Mouse (Mus musculus) stomach, embryonic 14.5 days (tissue): ENCODE measurements around the gene Mthfsl. TPM values are rescaled to one million over a fixed set of nuclear protein-coding genes. Genes with fewer than 3 reads are reported as not detected.
"Not testable (repeated sequence)": the region's sequence is repeated elsewhere in the genome, so short reads cannot be mapped to it uniquely, and the experiment has no call there.

Source experiments
- ATAC-seq: fragments of 200-750 bp; cut with Nextera tagmentation; 2 replicates; pipeline ENCODE4 v1.8.0; 2017; ENCODE audit warnings: low read depth, moderate TSS enrichment; ENCODE audit not compliant: insufficient number of reproducible peaks, insufficient read depth, low FRiP score
- H3K27ac ChIP-seq: fragments of 300-500 bp; sonication (generic); 2 replicates; pipeline ENCODE4 v1.5.1; 2014; ENCODE audit warnings: mild to moderate bottlenecking, low read length, moderate library complexity, mixed read lengths
- H3K27me3 ChIP-seq: fragments of 300-500 bp; sonication (generic); 2 replicates; pipeline ENCODE4 v1.6.1; 2014; ENCODE audit warnings: low read length, control low read depth, mixed read lengths; ENCODE audit not compliant: control insufficient read depth, insufficient read depth
- H3K36me3 ChIP-seq: fragments of 300-500 bp; sonication (generic); 2 replicates; pipeline ENCODE4 v1.6.1; 2014; ENCODE audit warnings: mild to moderate bottlenecking, control low read depth, low read length, moderate library complexity, mixed read lengths; ENCODE audit not compliant: control insufficient read depth, insufficient read depth
- H3K4me1 ChIP-seq: fragments of 300-500 bp; sonication (generic); 2 replicates; pipeline ENCODE4 v1.6.1; 2014; ENCODE audit warnings: low read length, control low read depth, mixed read lengths; ENCODE audit not compliant: control insufficient read depth, insufficient read depth
- H3K4me2 ChIP-seq: fragments of 300-500 bp; sonication (generic); replicated peaks from 2 replicates; pipeline ENCODE4 v1.6.1; 2014; ENCODE audit warnings: low read depth, low read length, control low read depth
- H3K4me3 ChIP-seq: fragments of 300-500 bp; sonication (generic); 2 replicates; pipeline ENCODE4 v1.5.1; 2014; ENCODE audit warnings: low read depth, low read length, control low read depth
- H3K9ac ChIP-seq: fragments of 300-500 bp; sonication (generic); replicated peaks from 2 replicates; pipeline ENCODE4 v1.6.1; 2014; ENCODE audit warnings: low read depth, mild to moderate bottlenecking, control low read depth, low read length, moderate library complexity, mixed read lengths
- H3K9me3 ChIP-seq: fragments of 300-500 bp; sonication (generic); 2 replicates; pipeline ENCODE4 v1.6.1; 2016; ENCODE audit warnings: low read depth, low read length, control low read depth; ENCODE audit not compliant: control insufficient read depth
- WGBS: fragments of 180-500 bp; shearing (Covaris S2); extraction: QIAGEN DNeasy Blood & Tissue Kit; methylation state at CpG from one replicate; pipeline ENCODE4 v1.1.7; 2014; 5-methylcytosine and 5-hydroxymethylcytosine counted together
- polyA plus RNA-seq: library from polyadenylated mRNA; unstranded; fragments of >200 nt; fragmentation: Nextera tagmentation; extraction: Ambion mirVana; gene quantifications from 2 replicates; pipeline ENCODE4 v1.2.1, GENCODE M21; 2014

The Mthfsl gene
- polyA plus RNA-seq, 1 experiment from 2014 or later, result 45.8 TPM

DNA sequence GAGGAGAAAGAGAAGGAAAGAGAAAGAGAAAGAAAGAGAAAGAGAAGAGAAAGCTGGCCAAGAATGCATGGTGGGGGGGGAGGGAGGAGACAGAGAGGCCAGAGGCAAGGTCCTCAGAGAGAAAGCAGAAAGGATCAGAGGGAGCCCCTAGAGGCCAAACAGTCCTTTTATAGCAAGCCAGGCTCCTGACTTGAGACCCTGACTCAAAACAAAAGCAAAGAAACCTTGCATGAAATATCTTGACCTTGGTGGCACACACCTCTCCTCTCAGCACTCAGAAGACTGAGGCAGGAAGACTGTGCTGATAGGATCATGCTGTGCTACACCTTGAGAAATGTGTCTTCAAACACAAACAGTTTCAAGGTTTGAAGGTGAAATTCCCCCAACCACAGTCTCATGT is 1.5 kb upstream of the Mthfsl start:
- not testable (repeated sequence) for H3K9ac ChIP-seq, ATAC-seq, H3K27me3 ChIP-seq

DNA sequence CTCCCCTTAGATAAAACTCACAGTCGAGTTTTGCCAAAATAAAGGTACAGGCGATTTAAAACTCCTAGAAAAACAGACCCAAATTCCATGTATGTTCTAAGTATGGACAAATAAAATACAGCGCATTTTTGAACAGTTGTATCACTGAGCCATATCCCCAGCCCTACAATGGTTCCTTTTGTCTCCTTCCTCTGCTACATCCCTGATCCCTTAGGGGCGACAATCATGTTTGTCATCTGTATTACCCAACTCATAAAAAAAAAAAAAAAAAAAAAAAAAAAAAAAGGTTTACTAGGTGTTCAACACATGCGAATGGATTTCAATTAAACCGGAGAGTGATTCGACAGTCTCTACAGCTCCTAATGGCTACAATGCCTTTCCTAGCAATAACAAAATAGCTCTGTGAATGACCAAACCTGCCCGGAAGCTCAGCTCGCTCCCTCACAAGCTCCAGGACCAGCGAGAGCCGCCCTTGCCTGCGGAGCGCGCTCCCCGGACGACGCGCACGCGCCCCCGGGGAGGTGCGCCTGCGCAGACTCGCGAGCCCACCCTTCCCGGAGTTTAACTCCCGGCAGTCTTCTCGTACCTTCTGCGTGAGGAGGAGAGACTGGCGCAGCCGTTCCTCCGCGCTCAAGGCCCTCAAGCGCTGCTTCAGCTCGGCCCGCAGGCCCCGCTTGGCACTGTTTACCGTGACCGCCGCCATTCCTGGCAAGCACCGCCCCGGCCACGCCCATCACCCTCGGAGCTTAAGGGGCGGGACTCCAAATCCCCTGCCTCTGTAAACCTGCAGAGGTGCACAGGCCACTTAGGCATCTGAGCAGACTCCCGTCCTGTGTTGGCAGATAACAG is 799 bp downstream of the Mthfsl start:
- peak overlapping the region; percentile 22; the same call in 1 of the 2 replicates for H3K4me3 ChIP-seq
- not testable (repeated sequence) for H3K9ac ChIP-seq, H3K27ac ChIP-seq, H3K4me1 ChIP-seq, H3K36me3 ChIP-seq, H3K27me3 ChIP-seq, H3K9me3 ChIP-seq
- 5% methylated on average over 15 of the region's 46 CpGs for WGBS
- peak; percentile 96 for ATAC-seq
- H3K4me2 ChIP-seq, result peak overlapping the region; percentile 42

More for the DNA sequence above, 1.5 kb upstream of the Mthfsl start:
- not testable (repeated sequence) for H3K9me3 ChIP-seq, H3K27ac ChIP-seq, H3K4me3 ChIP-seq, H3K4me1 ChIP-seq, H3K4me2 ChIP-seq, H3K36me3 ChIP-seq

DNA sequence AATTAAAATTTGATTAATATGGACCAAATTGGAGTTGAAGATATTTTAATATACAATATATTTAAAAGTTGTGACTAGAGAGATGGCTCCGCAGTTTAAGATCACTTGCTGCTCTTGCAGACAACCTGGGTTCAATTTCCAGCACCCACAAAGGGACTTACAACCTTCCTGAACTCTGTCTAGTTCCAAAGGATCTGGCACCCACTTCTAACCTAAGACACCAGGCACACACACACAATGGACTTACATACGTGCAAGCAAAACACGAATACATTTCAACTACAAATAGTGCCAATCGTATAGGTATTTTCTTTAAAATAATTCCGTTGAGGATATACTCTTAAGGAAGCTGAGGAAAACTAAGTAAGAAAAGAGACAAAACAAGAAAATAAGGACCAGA is 1.5 kb downstream of the Mthfsl start:
- H3K27ac ChIP-seq, H3K27me3 ChIP-seq, ATAC-seq, H3K36me3 ChIP-seq, H3K4me1 ChIP-seq, H3K9ac ChIP-seq, H3K9me3 ChIP-seq: not testable (repeated sequence)
- 82% methylated on average over 5 of the region's 5 CpGs for WGBS
- H3K4me3 ChIP-seq, result peak overlapping the region; percentile 22; the same call in 1 of the 2 replicates
- peak overlapping the region; percentile 42 for H3K4me2 ChIP-seq

DNA sequence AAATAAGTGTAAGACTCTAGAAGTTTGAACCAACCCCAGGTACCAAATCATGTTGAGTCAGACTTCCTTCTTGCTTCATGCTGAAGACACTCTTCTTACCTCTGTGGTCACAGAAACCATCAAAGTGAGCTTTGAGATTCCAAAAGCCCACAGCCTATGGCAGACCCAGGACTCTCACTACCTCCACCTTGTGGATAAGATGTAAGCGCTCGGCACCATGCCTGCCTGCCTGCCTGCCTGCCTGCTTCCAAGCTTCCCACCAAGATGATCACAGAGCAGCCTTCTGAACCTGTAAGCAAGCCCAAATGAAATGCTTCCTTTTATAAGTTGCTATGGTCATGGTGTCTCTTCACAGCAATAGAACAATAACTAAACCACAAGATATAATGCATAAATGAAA is 2.0 kb downstream of the Mthfsl start:
- ATAC-seq, H3K27ac ChIP-seq: not testable (repeated sequence)
- WGBS, result 29% methylated on average over 2 of the region's 2 CpGs

DNA sequence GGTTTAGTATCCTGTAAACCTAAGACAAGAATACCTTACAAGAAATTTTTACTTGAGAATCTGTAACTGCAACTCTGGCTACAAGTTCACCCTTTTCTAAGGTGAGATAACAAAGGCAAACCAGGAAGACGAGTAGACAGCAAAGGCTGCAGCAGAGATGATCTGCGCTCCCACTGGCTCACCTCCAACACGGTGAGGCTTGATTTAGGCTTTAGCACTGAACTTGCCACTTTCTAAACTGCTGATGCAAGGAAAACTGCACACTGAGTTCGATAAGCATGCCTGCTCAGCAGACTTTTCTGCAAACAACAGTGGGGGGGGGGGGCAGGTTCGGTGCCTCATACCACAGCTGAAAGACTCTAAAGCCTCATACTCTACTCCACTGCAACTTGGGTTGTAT is 5.6 kb downstream of the Mthfsl start:
- H3K9me3 ChIP-seq, H3K27me3 ChIP-seq, H3K36me3 ChIP-seq, H3K9ac ChIP-seq, H3K27ac ChIP-seq, ATAC-seq, H3K4me2 ChIP-seq, H3K4me3 ChIP-seq, H3K4me1 ChIP-seq: not testable (repeated sequence)
- 75% methylated on average over 5 of the region's 5 CpGs for whole genome bisulfite sequencing

More for the DNA sequence above, 2.0 kb downstream of the Mthfsl start:
- H3K36me3 ChIP-seq, H3K4me2 ChIP-seq, H3K9ac ChIP-seq, H3K9me3 ChIP-seq, H3K4me1 ChIP-seq, H3K4me3 ChIP-seq, H3K27me3 ChIP-seq: not testable (repeated sequence)

DNA sequence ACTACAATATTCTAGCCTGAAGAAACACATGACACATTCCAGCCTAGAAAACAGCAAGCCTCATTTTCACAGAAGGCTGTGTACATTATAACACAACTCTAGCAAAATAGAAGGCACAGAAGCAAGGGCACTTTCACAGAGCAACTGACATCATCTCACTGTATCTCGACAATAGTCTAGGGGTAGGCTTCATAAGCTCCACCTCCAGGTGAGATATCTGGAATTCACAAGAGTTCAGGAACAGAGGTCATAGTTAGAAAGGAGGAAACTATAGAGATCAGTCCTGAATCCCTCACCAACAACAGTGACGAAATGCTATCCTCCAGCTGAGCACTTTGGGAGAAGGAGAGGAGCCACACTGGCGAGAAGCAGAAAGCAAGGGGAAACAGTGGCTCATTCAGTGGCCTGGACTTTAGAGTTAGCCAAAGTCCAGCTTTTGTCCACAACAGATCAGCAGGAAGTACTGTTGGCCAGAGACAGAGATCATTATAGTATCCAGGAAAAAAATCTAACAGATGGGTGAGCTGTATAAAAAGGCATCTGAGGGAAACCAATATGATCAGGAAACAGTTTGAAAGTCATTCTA is 7.8 kb downstream of the Mthfsl start:
- not testable (repeated sequence) for ATAC-seq, H3K9ac ChIP-seq, H3K27me3 ChIP-seq, H3K4me1 ChIP-seq, H3K4me2 ChIP-seq, H3K9me3 ChIP-seq, H3K4me3 ChIP-seq, H3K36me3 ChIP-seq, H3K27ac ChIP-seq
- WGBS, result 81% methylated on average over 3 of the region's 3 CpGs

DNA sequence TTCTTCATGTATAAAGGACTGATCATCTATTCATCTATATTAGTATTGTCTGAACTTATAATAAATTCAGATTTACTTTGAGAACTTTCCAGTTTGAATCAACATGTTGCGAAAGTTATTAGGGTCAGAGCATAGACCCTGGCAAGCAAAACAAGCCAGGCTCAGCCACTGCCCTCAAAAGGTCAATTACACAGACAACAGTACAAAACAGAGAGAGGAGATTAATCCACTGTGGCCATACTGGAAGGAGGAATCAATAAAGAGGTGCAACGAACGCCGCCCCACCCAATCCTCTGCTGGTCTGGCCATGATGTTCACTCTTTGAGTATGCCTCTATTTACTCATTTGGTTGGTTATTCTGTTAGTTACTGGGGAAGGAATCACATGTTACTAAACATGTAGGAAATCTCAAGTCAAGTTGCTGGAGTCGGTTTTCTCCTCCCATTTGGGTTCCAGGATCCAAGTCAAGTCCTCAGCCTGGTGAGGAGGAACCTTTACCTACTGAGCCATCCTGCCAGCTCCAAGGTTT is 9.1 kb downstream of the Mthfsl start:
- H3K4me2 ChIP-seq, ATAC-seq, H3K27ac ChIP-seq, H3K4me3 ChIP-seq, H3K9ac ChIP-seq, H3K27me3 ChIP-seq, H3K4me1 ChIP-seq, H3K9me3 ChIP-seq, H3K36me3 ChIP-seq: not testable (repeated sequence)
- 88% methylated on average over 4 of the region's 5 CpGs for WGBS

DNA sequence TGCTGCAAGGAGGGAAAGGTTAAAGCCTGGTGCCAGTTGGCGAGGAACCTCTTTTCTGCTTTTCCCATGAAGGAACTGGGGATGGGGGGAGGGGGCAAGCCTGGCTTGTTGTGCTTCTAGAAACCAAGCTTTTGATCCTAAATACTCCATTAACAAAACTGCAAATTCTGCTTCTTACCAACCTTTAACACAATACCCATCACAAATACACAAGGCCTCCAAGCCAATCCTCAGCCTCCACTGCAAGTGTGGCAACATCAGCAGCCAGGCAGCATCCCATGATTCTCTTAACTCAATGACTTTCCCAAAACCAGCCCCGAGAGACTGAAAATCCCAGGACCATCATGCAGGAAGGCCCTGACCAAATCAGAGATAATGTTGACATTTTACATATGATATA is 9.7 kb downstream of the Mthfsl start:
- 89% methylated on average over 2 of the region's 2 CpGs for WGBS
- ATAC-seq, H3K27ac ChIP-seq: not testable (repeated sequence)

More for the DNA sequence above, 9.7 kb downstream of the Mthfsl start:
- not testable (repeated sequence) for H3K36me3 ChIP-seq, H3K9ac ChIP-seq, H3K9me3 ChIP-seq, H3K27me3 ChIP-seq, H3K4me3 ChIP-seq, H3K4me1 ChIP-seq, H3K4me2 ChIP-seq
